Mouse (Mus musculus): ENCODE results near the gene Ssr2.

- TF ChIP-seq CTCF (IDR thresholded peaks at IDR 0.05; ENCODE audit: low read depth) = no peak
- no peak for TF ChIP-seq EP300 (optimal IDR thresholded peaks at IDR 0.05)
These were observed 39.4 kb downstream of the Ssr2 start for GRCm38 (mm10) chr3:88615117-88615516.

All from stomach, postnatal 0 days (tissue).